Mouse (Mus musculus) cerebellum, adult 8-10 months (tissue): ENCODE results near the gene Nckap1l.
A peak's percentile ranks its signal among the peaks of the same experiment; 100 is the strongest.

Experiments used
- DNase-seq: peaks from one replicate; pipeline ENCODE4 v3.0.0; 2022

The Nckap1l gene

GRCm38 (mm10) chr15:103501186-103501585 lies 47.6 kb downstream of the Nckap1l start:
- no peak for DNase-seq

- DNase-seq, result peak; percentile 31
Observed at GRCm38 (mm10) chr15:103502435-103503250, 49.0 kb downstream of the Nckap1l start, which contains the start of gene Pde1b. TSS of gene Pde1b (plus strand) at chr15:103503034.

- no peak for DNase-seq
Observed at GRCm38 (mm10) chr15:103503251-103503600, 49.6 kb downstream of the Nckap1l start.

DNA sequence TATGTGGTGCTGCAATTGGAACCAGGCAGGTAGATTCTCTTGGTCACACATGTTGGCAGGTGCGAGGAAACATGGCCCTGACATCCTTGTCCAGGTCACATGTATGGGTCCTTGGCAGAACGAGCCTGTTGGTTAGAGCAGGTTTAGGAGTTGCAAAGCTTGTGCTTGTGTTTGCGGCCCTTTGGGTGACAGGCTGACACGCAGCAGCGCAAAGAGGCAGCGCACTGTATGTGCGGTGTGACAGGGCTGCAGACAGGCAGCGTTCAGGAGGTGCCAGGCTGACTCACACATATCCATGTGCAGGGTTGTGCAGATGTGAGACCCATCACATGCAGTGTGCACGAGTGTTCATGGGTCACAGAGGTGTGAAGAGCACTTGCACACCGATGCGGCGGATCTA lies 50.1 kb downstream of the Nckap1l start:
- peak; percentile 22 for DNase-seq

- DNase-seq, result no peak
Observed at GRCm38 (mm10) chr15:103509317-103509716, 55.7 kb downstream of the Nckap1l start.

GRCm38 (mm10) chr15:103511652-103512051 lies 58.1 kb downstream of the Nckap1l start:
- no peak for DNase-seq

DNA sequence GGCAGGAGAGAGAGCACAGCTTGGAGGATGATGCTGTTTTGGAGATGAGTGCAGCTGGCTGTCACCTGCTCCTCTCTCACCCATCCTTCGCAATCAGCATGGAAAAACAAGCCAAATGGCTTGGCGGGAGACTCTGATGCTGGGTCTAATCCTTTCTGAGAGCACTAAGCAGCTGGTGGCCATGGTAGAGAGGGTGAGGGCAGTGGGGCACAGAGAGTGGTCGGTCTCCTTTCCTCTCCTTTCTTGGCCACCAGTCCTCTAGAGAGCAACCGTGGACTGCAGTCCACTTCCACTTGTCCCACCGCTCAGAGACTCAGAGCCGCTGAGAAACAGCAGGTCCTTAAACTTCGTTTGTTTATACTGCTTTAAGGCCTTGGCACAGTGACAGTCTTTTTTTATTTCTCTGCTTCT lies 60.0 kb downstream of the Nckap1l start:
- DNase-seq, result peak; percentile 26

DNA sequence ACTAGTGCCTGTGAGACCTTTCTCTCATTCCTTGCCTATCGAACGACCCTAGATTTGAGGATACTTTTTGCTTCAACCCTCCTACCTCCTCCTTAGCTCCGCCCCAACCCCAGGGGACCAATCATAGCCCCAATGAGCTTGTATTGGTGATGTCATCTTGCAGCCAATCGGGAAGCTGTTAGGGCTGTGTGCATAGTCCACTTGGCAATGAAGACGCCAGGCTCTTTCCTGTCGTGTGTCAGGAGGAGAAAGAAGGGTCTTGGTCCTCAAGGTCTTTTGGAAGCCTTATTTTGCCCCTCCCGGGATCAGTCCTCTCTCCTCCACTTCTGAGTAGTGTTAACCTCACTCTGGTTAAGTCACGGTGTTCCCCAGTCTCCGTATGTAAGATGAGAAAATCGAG lies 60.5 kb downstream of the Nckap1l start:
- peak; percentile 75 for DNase-seq

- no peak for DNase-seq
Observed at GRCm38 (mm10) chr15:103514914-103515313, 61.3 kb downstream of the Nckap1l start.

- no peak for DNase-seq
Observed at GRCm38 (mm10) chr15:103518600-103519385, 65.2 kb downstream of the Nckap1l start.

GRCm38 (mm10) chr15:103519386-103520378 lies 66.1 kb downstream of the Nckap1l start:
- DNase-seq, result no peak

- no peak for DNase-seq
Observed at GRCm38 (mm10) chr15:103522458-103523099, 69.0 kb downstream of the Nckap1l start.

GRCm38 (mm10) chr15:103523156-103523555 lies 69.6 kb downstream of the Nckap1l start:
- DNase-seq, result no peak

DNA sequence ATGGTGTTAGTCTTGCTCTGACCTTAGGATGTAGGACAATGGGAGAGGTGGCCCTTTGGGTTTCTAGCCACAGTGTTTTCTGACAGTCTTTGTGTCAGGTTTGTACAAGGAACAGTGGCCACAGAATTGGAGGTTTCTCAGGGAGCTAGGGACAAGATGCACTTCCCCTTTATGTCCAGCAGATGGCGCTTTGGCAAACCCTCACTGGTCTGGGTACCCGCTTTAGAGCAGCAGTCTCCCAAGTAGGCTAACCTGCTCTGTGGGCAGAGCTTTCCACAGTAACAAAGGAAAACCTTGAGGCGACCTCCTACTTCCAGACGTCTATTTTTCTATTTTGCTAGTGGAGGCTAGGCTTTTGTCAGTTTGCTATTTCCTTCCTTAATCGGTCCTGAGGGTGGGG lies 76.8 kb downstream of the Nckap1l start:
- peak; percentile 46 for DNase-seq

- no peak for DNase-seq
Observed at GRCm38 (mm10) chr15:103534054-103534620, 80.5 kb downstream of the Nckap1l start.

DNA sequence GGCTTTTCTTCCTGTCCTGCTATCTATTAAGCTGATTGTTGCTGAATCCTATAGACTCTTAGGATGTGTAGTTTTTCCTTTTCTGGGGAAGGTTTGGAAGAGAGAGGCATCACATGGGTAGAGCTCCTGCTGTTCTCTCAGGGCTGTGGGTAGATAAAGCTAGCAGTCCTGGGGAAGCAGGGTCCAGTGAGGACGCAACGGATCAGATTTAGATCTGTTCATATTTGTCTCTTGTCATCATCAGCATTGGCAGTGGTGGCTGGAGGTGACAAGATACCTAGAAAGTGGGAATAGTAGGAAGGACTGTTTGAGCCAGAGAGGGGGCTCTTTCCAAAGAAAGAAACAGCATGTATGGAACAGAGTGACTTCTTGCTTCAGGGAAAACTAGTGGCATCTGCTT lies 81.4 kb downstream of the Nckap1l start:
- DNase-seq, result no peak

DNA sequence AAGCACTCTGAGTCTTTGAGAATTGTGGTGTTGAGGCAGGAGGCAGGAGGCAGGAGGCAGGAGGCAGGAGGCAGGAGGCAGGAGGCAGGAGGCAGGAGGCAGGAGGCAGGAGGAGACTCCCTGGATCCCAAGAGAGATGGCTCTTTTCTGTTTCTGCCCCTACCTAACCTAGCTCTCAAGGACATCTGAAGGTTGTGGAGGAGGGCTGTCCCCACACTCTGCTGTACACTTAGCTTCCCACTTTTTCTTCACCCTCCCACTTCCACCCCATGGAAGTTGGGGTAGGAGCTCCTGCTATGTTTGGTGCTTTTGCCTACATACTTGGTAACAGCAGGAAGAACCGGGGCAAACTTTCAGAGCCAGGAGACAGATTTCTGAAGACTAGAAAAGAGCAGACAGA lies 82.2 kb downstream of the Nckap1l start:
- DNase-seq, result no peak

- DNase-seq, result no peak
Observed at GRCm38 (mm10) chr15:103536456-103536855, 82.9 kb downstream of the Nckap1l start.

- no peak for DNase-seq
Observed at GRCm38 (mm10) chr15:103537011-103537821, 83.6 kb downstream of the Nckap1l start.

- DNase-seq, result peak; percentile 43
Observed at GRCm38 (mm10) chr15:103537822-103538213, 84.2 kb downstream of the Nckap1l start, which contains the start of gene Ppp1r1a. TSS of gene Ppp1r1a (minus strand) at chr15:103538003.

GRCm38 (mm10) chr15:103539259-103539658 lies 85.7 kb downstream of the Nckap1l start:
- DNase-seq, result no peak
